Mouse (Mus musculus): Measurements from ENCODE around the gene Smtnl2. TPM values are rescaled to one million over a fixed set of nuclear protein-coding genes. Genes with fewer than 3 reads are reported as not detected.

Smtnl2 gene
- total RNA-seq, 1 experiment: 23.6 TPM

GRCm38 (mm10) chr11:72394694-72395093 lies 16.8 kb downstream of the Smtnl2 start:
- Histone ChIP-seq H3K9me3 (ENCODE audit: control insufficient read depth, insufficient read depth, low read depth, low read length) (no peaks in the 10 kb centered on the region), H3K9ac (ENCODE audit: insufficient read depth, low read depth, low read length, poor library complexity, severe bottlenecking) (no peak overlapping the region), H3K36me3 (ENCODE audit: control insufficient read depth, insufficient read depth, low read length, poor library complexity, severe bottlenecking) (peaks cover 37% of the 10 kb centered on the region), H3K27ac (ENCODE audit: insufficient read depth, low read depth, low read length, poor library complexity, severe bottlenecking) (no peak overlapping the region), H3K4me1 (ENCODE audit: control insufficient read depth in 2 of 2, insufficient read depth in 2 of 2, low read length in 2 of 2, poor library complexity in 1 of 2) (peaks cover 0 to 12% of the 10 kb centered on the region in 2 experiments; a peak in 1 of 4 replicates), H3K4me3 (ENCODE audit: insufficient read depth in 1 of 2, low read depth in 1 of 2, low read length in 2 of 2, poor library complexity in 1 of 2, severe bottlenecking in 1 of 2) (no peak overlapping the region)
- DNase-seq (ENCODE audit: low read depth, low spot score): no peak
- in situ Hi-C loops (cut with MboI; ENCODE audit: low sequenced_read_pairs in 2 of 2, unreplicated experiment in 2 of 2): no loop called here
- no peak for TF ChIP-seq CHD2 (IDR thresholded peaks at IDR 0.05; ENCODE audit: low read depth, low read length)
- TF ChIP-seq ZC3H11A (IDR thresholded peaks at IDR 0.05; ENCODE audit: borderline replicate concordance, low read depth, low read length): no peak
- TF ChIP-seq HCFC1 (IDR thresholded peaks at IDR 0.05; ENCODE audit: borderline replicate concordance, insufficient read depth, low read length): no peak
- TF ChIP-seq ZNF384 (IDR thresholded peaks at IDR 0.05; ENCODE audit: low read depth, low read length): no peak
- TF ChIP-seq MAFK (IDR thresholded peaks at IDR 0.05; ENCODE audit: insufficient read depth, low read depth, low read length): no peak

- DNase-seq (ENCODE audit: low read depth, low spot score): no peak
- Histone ChIP-seq H3K9me3 (ENCODE audit: control insufficient read depth, insufficient read depth, low read depth, low read length) (no peaks in the 10 kb centered on the region), H3K27ac (ENCODE audit: insufficient read depth, low read depth, low read length, poor library complexity, severe bottlenecking) (no peak overlapping the region), H3K9ac (ENCODE audit: insufficient read depth, low read depth, low read length, poor library complexity, severe bottlenecking) (no peak overlapping the region), H3K4me1 (ENCODE audit: control insufficient read depth in 2 of 2, insufficient read depth in 2 of 2, low read length in 2 of 2, poor library complexity in 1 of 2) (peaks cover 0 to 4% of the 10 kb centered on the region in 2 experiments; a peak in 1 of 4 replicates), H3K4me3 (ENCODE audit: insufficient read depth in 1 of 2, low read depth in 1 of 2, low read length in 2 of 2, poor library complexity in 1 of 2, severe bottlenecking in 1 of 2) (no peak overlapping the region), H3K36me3 (ENCODE audit: control insufficient read depth, insufficient read depth, low read length, poor library complexity, severe bottlenecking) (peaks cover 27% of the 10 kb centered on the region; the same call in 1 of the 2 replicates)
- TF ChIP-seq HCFC1 (IDR thresholded peaks at IDR 0.05; ENCODE audit: borderline replicate concordance, insufficient read depth, low read length) (no peak), ZC3H11A (IDR thresholded peaks at IDR 0.05; ENCODE audit: borderline replicate concordance, low read depth, low read length) (no peak), ZNF384 (IDR thresholded peaks at IDR 0.05; ENCODE audit: low read depth, low read length) (no peak), CHD2 (IDR thresholded peaks at IDR 0.05; ENCODE audit: low read depth, low read length) (no peak), MAFK (IDR thresholded peaks at IDR 0.05; ENCODE audit: insufficient read depth, low read depth, low read length) (no peak)
- in situ Hi-C loops (cut with MboI; ENCODE audit: low sequenced_read_pairs in 2 of 2, unreplicated experiment in 2 of 2): no loop called here
Measured at GRCm38 (mm10) chr11:72393669-72394068, 17.8 kb downstream of the Smtnl2 start.

GRCm38 (mm10) chr11:72393243-72393642 lies 18.3 kb downstream of the Smtnl2 start:
- Histone ChIP-seq H3K27ac (ENCODE audit: insufficient read depth, low read depth, low read length, poor library complexity, severe bottlenecking) (no peak overlapping the region), H3K9me3 (ENCODE audit: control insufficient read depth, insufficient read depth, low read depth, low read length) (no peaks in the 10 kb centered on the region), H3K9ac (ENCODE audit: insufficient read depth, low read depth, low read length, poor library complexity, severe bottlenecking) (no peak overlapping the region), H3K4me3 (ENCODE audit: insufficient read depth in 1 of 2, low read depth in 1 of 2, low read length in 2 of 2, poor library complexity in 1 of 2, severe bottlenecking in 1 of 2) (no peak overlapping the region), H3K36me3 (ENCODE audit: control insufficient read depth, insufficient read depth, low read length, poor library complexity, severe bottlenecking) (peaks cover 26% of the 10 kb centered on the region; the same call in 1 of the 2 replicates), H3K4me1 (ENCODE audit: control insufficient read depth in 2 of 2, insufficient read depth in 2 of 2, low read length in 2 of 2, poor library complexity in 1 of 2) (no peaks in the 10 kb centered on the region; a peak in 1 of 4 replicates)
- no peak for DNase-seq (ENCODE audit: low read depth, low spot score)
- TF ChIP-seq ZC3H11A (IDR thresholded peaks at IDR 0.05; ENCODE audit: borderline replicate concordance, low read depth, low read length) (no peak), CHD2 (IDR thresholded peaks at IDR 0.05; ENCODE audit: low read depth, low read length) (no peak), ZNF384 (IDR thresholded peaks at IDR 0.05; ENCODE audit: low read depth, low read length) (no peak), MAFK (IDR thresholded peaks at IDR 0.05; ENCODE audit: insufficient read depth, low read depth, low read length) (no peak), HCFC1 (IDR thresholded peaks at IDR 0.05; ENCODE audit: borderline replicate concordance, insufficient read depth, low read length) (no peak)
- in situ Hi-C loops (cut with MboI; ENCODE audit: low sequenced_read_pairs in 2 of 2, unreplicated experiment in 2 of 2): no loop called here

GRCm38 (mm10) chr11:72391181-72391580 lies 20.3 kb downstream of the Smtnl2 start:
- Histone ChIP-seq H3K27ac (ENCODE audit: insufficient read depth, low read depth, low read length, poor library complexity, severe bottlenecking) (no peak overlapping the region), H3K36me3 (ENCODE audit: control insufficient read depth, insufficient read depth, low read length, poor library complexity, severe bottlenecking) (peaks cover 13% of the 10 kb centered on the region; the same call in 1 of the 2 replicates), H3K4me1 (ENCODE audit: control insufficient read depth in 2 of 2, insufficient read depth in 2 of 2, low read length in 2 of 2, poor library complexity in 1 of 2) (no peaks in the 10 kb centered on the region), H3K9me3 (ENCODE audit: control insufficient read depth, insufficient read depth, low read depth, low read length) (no peaks in the 10 kb centered on the region), H3K9ac (ENCODE audit: insufficient read depth, low read depth, low read length, poor library complexity, severe bottlenecking) (no peak overlapping the region), H3K4me3 (ENCODE audit: insufficient read depth in 1 of 2, low read depth in 1 of 2, low read length in 2 of 2, poor library complexity in 1 of 2, severe bottlenecking in 1 of 2) (no peak overlapping the region)
- TF ChIP-seq ZNF384 (IDR thresholded peaks at IDR 0.05; ENCODE audit: low read depth, low read length) (no peak), HCFC1 (IDR thresholded peaks at IDR 0.05; ENCODE audit: borderline replicate concordance, insufficient read depth, low read length) (no peak), MAFK (IDR thresholded peaks at IDR 0.05; ENCODE audit: insufficient read depth, low read depth, low read length) (no peak), CHD2 (IDR thresholded peaks at IDR 0.05; ENCODE audit: low read depth, low read length) (no peak), ZC3H11A (IDR thresholded peaks at IDR 0.05; ENCODE audit: borderline replicate concordance, low read depth, low read length) (no peak)
- no peak for DNase-seq (ENCODE audit: low read depth, low spot score)
- in situ Hi-C loops (cut with MboI; ENCODE audit: low sequenced_read_pairs in 2 of 2, unreplicated experiment in 2 of 2): no loop called here

Measured in ES-E14 (cell line).